16 mouse cellular contexts compared by ENCODE assay signal in the genomic region with DNA sequence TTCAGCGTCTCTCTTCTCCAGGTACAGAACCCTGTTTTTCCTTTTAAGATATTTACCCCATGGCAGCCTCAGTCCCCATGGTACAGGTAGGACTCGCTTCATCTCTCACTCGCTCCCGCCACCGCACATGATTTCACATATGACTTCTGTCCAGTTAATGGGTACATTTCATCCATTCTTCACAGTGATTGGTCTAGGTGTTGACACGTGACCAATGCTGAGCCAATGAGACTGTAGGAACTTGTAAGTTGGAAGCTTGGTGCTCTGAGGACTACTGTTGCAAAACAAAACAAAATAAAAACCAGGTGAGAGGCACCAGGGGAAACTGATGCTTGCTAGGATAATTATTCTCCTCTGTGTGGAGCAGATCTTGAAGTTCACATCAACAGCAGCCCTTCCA. TPM values are rescaled to one million over a fixed set of nuclear protein-coding genes. Genes with fewer than 3 reads are reported as not detected.
DNase-seq lines count a peak whose midpoint lies in the region; ATAC-seq and TF ChIP-seq lines count a peak whose summit lies in the region.
"Had no signal": no experiment of that assay in that cellular context is flagged by ENCODE, and none has a peak within 500 bp of the region (broad histone marks: within the 10 kb centered on the region; RNA-seq: fewer than 3 reads in every experiment).

No protein-coding gene starts in this region.

- 91% methylated on average over 6 of the region's 6 CpGs for WGBS in midbrain, embryonic 12.5 days
- 92% methylated on average over 6 of the region's 6 CpGs for WGBS in midbrain, embryonic 11.5 days
- WGBS in embryonic facial prominence, embryonic 13.5 days, result 92% methylated on average over 6 of the region's 6 CpGs
- 96% methylated on average over 6 of the region's 6 CpGs for WGBS in hindbrain, embryonic 14.5 days
- WGBS in midbrain, embryonic 16.5 days, result 94% methylated on average over 6 of the region's 6 CpGs
- 97% methylated on average over 6 of the region's 6 CpGs for WGBS in intestine, postnatal 0 days

- intact Hi-C loops in heart, postnatal 25 days (cut with DNase I), result no loop called here

- TF ChIP-seq CTCF in intestine, postnatal 0 days (IDR thresholded peaks at IDR 0.05; ENCODE audit: low read depth), result no peak

- no peaks in the 10 kb centered on the region for H3K36me3 ChIP-seq in midbrain, embryonic 12.5 days
- H3K36me3 ChIP-seq in midbrain, embryonic 11.5 days (ENCODE audit: control insufficient read depth, insufficient read depth, low read length), result no peaks in the 10 kb centered on the region
- no peaks in the 10 kb centered on the region for H3K36me3 ChIP-seq in embryonic facial prominence, embryonic 13.5 days
- no peaks in the 10 kb centered on the region for H3K36me3 ChIP-seq in hindbrain, embryonic 14.5 days (replicated peaks; ENCODE audit: control insufficient read depth, insufficient read depth)
- H3K36me3 ChIP-seq in midbrain, embryonic 16.5 days (ENCODE audit: control insufficient read depth, insufficient read depth, low read length), result no peaks in the 10 kb centered on the region
- no peaks in the 10 kb centered on the region for H3K36me3 ChIP-seq in intestine, postnatal 0 days (ENCODE audit: control insufficient read depth, insufficient read depth)
- H3K36me3 ChIP-seq: heart, embryonic 12.5 days; liver, embryonic 13.5 days had no signal

- 0 out of 2 replicates have a peak, but pooled peaks cover 3% of the 10 kb centered on the region for H3K9me3 ChIP-seq in midbrain, embryonic 12.5 days
- H3K9me3 ChIP-seq in midbrain, embryonic 11.5 days (ENCODE audit: control insufficient read depth, low read length), result no peaks in the 10 kb centered on the region
- H3K9me3 ChIP-seq in embryonic facial prominence, embryonic 13.5 days, result no peaks in the 10 kb centered on the region
- H3K9me3 ChIP-seq in hindbrain, embryonic 14.5 days (ENCODE audit: control insufficient read depth, low read length), result no peaks in the 10 kb centered on the region
- no peaks in the 10 kb centered on the region for H3K9me3 ChIP-seq in midbrain, embryonic 16.5 days (replicated peaks; ENCODE audit: control insufficient read depth, low read length, poor library complexity, severe bottlenecking)
- no peaks in the 10 kb centered on the region for H3K9me3 ChIP-seq in intestine, postnatal 0 days (ENCODE audit: control insufficient read depth)
- H3K9me3 ChIP-seq: liver, embryonic 13.5 days had no signal

- peaks cover 9% of the 10 kb centered on the region for H3K4me1 ChIP-seq in midbrain, embryonic 12.5 days
- peaks cover 5% of the 10 kb centered on the region; the same call in 1 of the 2 replicates for H3K4me1 ChIP-seq in midbrain, embryonic 11.5 days (ENCODE audit: control insufficient read depth, insufficient read depth, low read length)
- H3K4me1 ChIP-seq in embryonic facial prominence, embryonic 13.5 days, result peaks cover 17% of the 10 kb centered on the region
- H3K4me1 ChIP-seq in hindbrain, embryonic 14.5 days (replicated peaks; ENCODE audit: control insufficient read depth, insufficient read depth, low read length), result peaks cover 15% of the 10 kb centered on the region
- H3K4me1 ChIP-seq in midbrain, embryonic 16.5 days (ENCODE audit: control insufficient read depth, insufficient read depth, low read length), result peaks cover 14% of the 10 kb centered on the region
- no peaks in the 10 kb centered on the region for H3K4me1 ChIP-seq in intestine, postnatal 0 days (replicated peaks; ENCODE audit: control insufficient read depth, insufficient read depth, low read length)
- H3K4me1 ChIP-seq: liver, embryonic 13.5 days had no signal

- no peak for DNase-seq in midbrain, embryonic 11.5 days (ENCODE audit: low spot score, missing footprints)
- no peak for DNase-seq in hindbrain, embryonic 14.5 days (ENCODE audit: low spot score)
- no peak for DNase-seq in spleen, adult 18-20 months
- DNase-seq in heart, postnatal 25 days (ENCODE audit: low spot score), result no peak
- DNase-seq: adrenal gland, adult 2 months; gastrocnemius, postnatal 14 days; liver, embryonic 13.5 days; lung, postnatal 14 days; thymus, postnatal 4 days had no signal

- H3K4me3 ChIP-seq in midbrain, embryonic 12.5 days, result no peak overlapping the region
- H3K4me3 ChIP-seq in midbrain, embryonic 11.5 days (ENCODE audit: low read depth, low read length), result no peak overlapping the region
- no peak overlapping the region for H3K4me3 ChIP-seq in embryonic facial prominence, embryonic 13.5 days
- H3K4me3 ChIP-seq in hindbrain, embryonic 14.5 days (replicated peaks; ENCODE audit: low read length), result no peak overlapping the region
- H3K4me3 ChIP-seq in midbrain, embryonic 16.5 days (ENCODE audit: low read depth, low read length), result no peak overlapping the region
- no peak overlapping the region for H3K4me3 ChIP-seq in intestine, postnatal 0 days (ENCODE audit: low read depth, low read length)
- H3K4me3 ChIP-seq: heart, embryonic 12.5 days; liver, embryonic 13.5 days had no signal

- H3K4me2 ChIP-seq in midbrain, embryonic 12.5 days (replicated peaks), result peak overlapping the region; percentile 42; the same call in 1 of the 2 replicates
- H3K4me2 ChIP-seq in midbrain, embryonic 11.5 days, result no peak overlapping the region
- H3K4me2 ChIP-seq in embryonic facial prominence, embryonic 13.5 days, result peak overlapping the region; percentile 53
- H3K4me2 ChIP-seq in hindbrain, embryonic 14.5 days (replicated peaks), result peak overlapping the region; percentile 40
- no peak overlapping the region for H3K4me2 ChIP-seq in midbrain, embryonic 16.5 days (ENCODE audit: low read length)
- H3K4me2 ChIP-seq in intestine, postnatal 0 days (replicated peaks; ENCODE audit: low read depth), result no peak overlapping the region
- H3K4me2 ChIP-seq: heart, embryonic 12.5 days; liver, embryonic 13.5 days had no signal

- ATAC-seq in midbrain, embryonic 12.5 days (ENCODE audit: low FRiP score, low read depth), result no peak
- ATAC-seq in midbrain, embryonic 11.5 days (ENCODE audit: low FRiP score), result no peak
- ATAC-seq in embryonic facial prominence, embryonic 13.5 days (ENCODE audit: insufficient number of reproducible peaks, insufficient read depth, low FRiP score, low TSS enrichment, low read depth), result no peak
- ATAC-seq in hindbrain, embryonic 14.5 days (ENCODE audit: low FRiP score), result no peak
- no peak for ATAC-seq in midbrain, embryonic 16.5 days
- no peak for ATAC-seq in intestine, postnatal 0 days
- ATAC-seq: CD4-positive, CD25-positive, alpha-beta regulatory T cell, adult 4 months had no signal

- no peak overlapping the region for H3K27ac ChIP-seq in midbrain, embryonic 12.5 days (replicated peaks)
- H3K27ac ChIP-seq in midbrain, embryonic 11.5 days (ENCODE audit: low read depth, low read length), result no peak overlapping the region
- H3K27ac ChIP-seq in embryonic facial prominence, embryonic 13.5 days, result peak overlapping the region; percentile 34; the same call in 1 of the 2 replicates
- H3K27ac ChIP-seq in hindbrain, embryonic 14.5 days, result peak overlapping the region; percentile 70
- H3K27ac ChIP-seq in midbrain, embryonic 16.5 days (ENCODE audit: low read length), result peak overlapping the region; percentile 58
- H3K27ac ChIP-seq in intestine, postnatal 0 days (ENCODE audit: low read depth, low read length), result no peak overlapping the region
- H3K27ac ChIP-seq: left cerebral cortex, adult 2 months; liver, embryonic 13.5 days had no signal

- H3K27me3 ChIP-seq in midbrain, embryonic 12.5 days, result peaks cover under 1% of the 10 kb centered on the region; the same call in 1 of the 2 replicates
- no peaks in the 10 kb centered on the region for H3K27me3 ChIP-seq in midbrain, embryonic 11.5 days (ENCODE audit: control insufficient read depth, insufficient read depth, low read length)
- 0 out of 2 replicates have a peak, but pooled peaks cover 3% of the 10 kb centered on the region for H3K27me3 ChIP-seq in embryonic facial prominence, embryonic 13.5 days
- H3K27me3 ChIP-seq in hindbrain, embryonic 14.5 days (ENCODE audit: control insufficient read depth, insufficient read depth, low read length), result no peaks in the 10 kb centered on the region
- H3K27me3 ChIP-seq in midbrain, embryonic 16.5 days (ENCODE audit: control insufficient read depth, insufficient read depth, low read depth, low read length), result no peaks in the 10 kb centered on the region
- no peaks in the 10 kb centered on the region for H3K27me3 ChIP-seq in intestine, postnatal 0 days (replicated peaks; ENCODE audit: control insufficient read depth, insufficient read depth, low read length)
- H3K27me3 ChIP-seq: heart, embryonic 12.5 days; liver, embryonic 13.5 days had no signal

- H3K9ac ChIP-seq in midbrain, embryonic 12.5 days (replicated peaks), result no peak overlapping the region; the same call in 1 of the 2 replicates
- H3K9ac ChIP-seq in midbrain, embryonic 11.5 days (ENCODE audit: low read length), result no peak overlapping the region
- H3K9ac ChIP-seq in embryonic facial prominence, embryonic 13.5 days, result peak overlapping the region; percentile 54; the same call in 1 of the 2 replicates
- H3K9ac ChIP-seq in hindbrain, embryonic 14.5 days, result no peak overlapping the region
- no peak overlapping the region for H3K9ac ChIP-seq in midbrain, embryonic 16.5 days (ENCODE audit: low read depth, low read length)
- H3K9ac ChIP-seq in intestine, postnatal 0 days (ENCODE audit: low read depth, low read length), result no peak overlapping the region
- H3K9ac ChIP-seq: heart, embryonic 12.5 days; liver, embryonic 13.5 days had no signal

RNA-seq across cellular contexts. Expression of a gene that starts 22.9 kb away (rescaled TPM):
- 2.2 and 2.4 TPM in 2 replicates for polyA plus RNA-seq in midbrain, embryonic 12.5 days (2016; fragmentation: Nextera tagmentation; extraction: Ambion mirVana)
- 1.9 and 2.7 TPM in 2 replicates for polyA plus RNA-seq in midbrain, embryonic 11.5 days (2014; fragmentation: Nextera tagmentation; extraction: Ambion mirVana)
- 0.94 and 1.3 TPM in 2 replicates for polyA plus RNA-seq in embryonic facial prominence, embryonic 13.5 days (2015; fragmentation: Nextera tagmentation; extraction: Ambion mirVana)
- polyA plus RNA-seq in hindbrain, embryonic 14.5 days (2014; fragmentation: Nextera tagmentation; extraction: Ambion mirVana), result 2.7 and 3.1 TPM in 2 replicates
- 2.7 and 3.1 TPM in 2 replicates for polyA plus RNA-seq in midbrain, embryonic 16.5 days (2015; fragmentation: Nextera tagmentation; extraction: Ambion mirVana)
- total RNA-seq in heart, postnatal 25 days (2021), result not detected
- 0.72 and 0.77 TPM in 2 replicates for polyA plus RNA-seq in intestine, postnatal 0 days (2015; fragmentation: Nextera tagmentation; extraction: Ambion mirVana)
- total RNA-seq: adrenal gland, adult 2 months; gastrocnemius, postnatal 14 days had no signal
- polyA plus RNA-seq: adrenal gland, adult 2 months had no signal

Comparison
In these comparisons a context has a peak if more than half of its experiments do, and no peak if none do; other contexts are left out.
1. H3K27ac ChIP-seq: peak in embryonic facial prominence, embryonic 13.5 days (single experiment), hindbrain, embryonic 14.5 days (single experiment) and midbrain, embryonic 16.5 days (single experiment); none in midbrain, embryonic 12.5 days (single experiment), midbrain, embryonic 11.5 days (single experiment) and intestine, postnatal 0 days (single experiment).
2. H3K4me2 ChIP-seq: peak in midbrain, embryonic 12.5 days (single experiment), embryonic facial prominence, embryonic 13.5 days (single experiment) and hindbrain, embryonic 14.5 days (single experiment); none in midbrain, embryonic 11.5 days (single experiment), midbrain, embryonic 16.5 days (single experiment) and intestine, postnatal 0 days (single experiment).